8 mouse cellular contexts compared by ENCODE assay signal in genomic region chr9:20521306-20521957, GRCm38 (mm10). TPM values are rescaled to one million over a fixed set of nuclear protein-coding genes. Genes with fewer than 3 reads are reported as not detected.
DNase-seq lines count a peak whose midpoint lies in the region; ATAC-seq and TF ChIP-seq lines count a peak whose summit lies in the region.

Gene Zfp266, minus strand, starts transcription at chr9:20521417.

- H3K4me1 ChIP-seq in hindbrain, embryonic 11.5 days (replicated peaks; ENCODE audit: control insufficient read depth, insufficient read depth, low read length): 0 out of 2 replicates have a peak, but pooled peaks cover 2% of the 10 kb centered on the region
- H3K4me1 ChIP-seq in lung, embryonic 16.5 days (replicated peaks; ENCODE audit: control insufficient read depth, insufficient read depth, low read length): peaks cover 24% of the 10 kb centered on the region
- peaks cover 11% of the 10 kb centered on the region for H3K4me1 ChIP-seq in thymus, adult 2 months (replicated peaks; ENCODE audit: control insufficient read depth, insufficient read depth, low read length)

- WGBS in hindbrain, embryonic 11.5 days: under 1% methylated on average over 43 of the region's 46 CpGs
- WGBS in lung, embryonic 16.5 days: under 1% methylated on average over 45 of the region's 46 CpGs
- WGBS in thymus, adult 2 months: under 1% methylated on average over 46 of the region's 46 CpGs

- H3K27me3 ChIP-seq in hindbrain, embryonic 11.5 days (ENCODE audit: control insufficient read depth, insufficient read depth, low read length): no peaks in the 10 kb centered on the region
- H3K27me3 ChIP-seq in lung, embryonic 16.5 days (ENCODE audit: control insufficient read depth, insufficient read depth, low read depth, low read length): no peaks in the 10 kb centered on the region
- H3K27me3 ChIP-seq in thymus, adult 2 months (ENCODE audit: control insufficient read depth, insufficient read depth, low read length): no peaks in the 10 kb centered on the region

- peak within 1 kb of the TSS; percentile 99 for H3K9ac ChIP-seq in hindbrain, embryonic 11.5 days (ENCODE audit: low read depth, low read length)
- H3K9ac ChIP-seq in lung, embryonic 16.5 days (ENCODE audit: low read length): peak within 1 kb of the TSS; percentile 90

- H3K9me3 ChIP-seq in hindbrain, embryonic 11.5 days (ENCODE audit: control insufficient read depth, low read length): no peaks in the 10 kb centered on the region
- no peaks in the 10 kb centered on the region for H3K9me3 ChIP-seq in lung, embryonic 16.5 days (ENCODE audit: control insufficient read depth, low read length)

- DNase-seq in Muller cell, postnatal 12 days (ENCODE audit: inconsistent ontology term): peak; percentile 96
- peak; percentile 93 for DNase-seq in cerebellum, adult 9-11 months
- DNase-seq in frontal cortex, adult 2 months (ENCODE audit: extremely low spot score in 1 of 2, low spot score in 1 of 2): peak; percentile 79 to 94
- peak; percentile 95 for DNase-seq in hindbrain, embryonic 11.5 days (ENCODE audit: low spot score)
- DNase-seq in layer of hippocampus, adult 9-11 months: peak; percentile 91
- DNase-seq in ovary, adult 18-20 months (ENCODE audit: low spot score): peak; percentile 82
- peak; percentile 91 for DNase-seq in thymus, adult 2 months

- H3K36me3 ChIP-seq in hindbrain, embryonic 11.5 days (ENCODE audit: control insufficient read depth, insufficient read depth, low read length): no peaks in the 10 kb centered on the region
- H3K36me3 ChIP-seq in lung, embryonic 16.5 days (ENCODE audit: control insufficient read depth, insufficient read depth, low read length): peaks cover 2% of the 10 kb centered on the region; the same call in 1 of the 2 replicates
- H3K36me3 ChIP-seq in thymus, adult 2 months (ENCODE audit: control insufficient read depth, insufficient read depth, low read length): no peaks in the 10 kb centered on the region

- TF ChIP-seq POLR2A in thymus, adult 2 months (IDR thresholded peaks at IDR 0.05; ENCODE audit: control insufficient read depth, extremely low read depth, insufficient read depth, low read length, poor library complexity): peak; percentile 67

- peak within 1 kb of the TSS; percentile 81 for H3K4me2 ChIP-seq in hindbrain, embryonic 11.5 days (replicated peaks; ENCODE audit: low read depth, low read length)
- H3K4me2 ChIP-seq in lung, embryonic 16.5 days (ENCODE audit: low read depth, low read length): peak within 1 kb of the TSS; percentile 80

- ATAC-seq in hindbrain, embryonic 11.5 days (ENCODE audit: low FRiP score): peak; percentile 94
- peak; percentile 91 for ATAC-seq in lung, embryonic 16.5 days (ENCODE audit: low read depth)

- TF ChIP-seq CTCF in thymus, adult 2 months (IDR thresholded peaks at IDR 0.05; ENCODE audit: borderline replicate concordance, control insufficient read depth, extremely low read depth, insufficient read depth, low read length, poor library complexity): peak; percentile 19; the same call in 1 of the 2 replicates

- peak within 1 kb of the TSS; percentile 96 for H3K27ac ChIP-seq in hindbrain, embryonic 11.5 days (ENCODE audit: low read depth, low read length)
- peak within 1 kb of the TSS; percentile 99 for H3K27ac ChIP-seq in lung, embryonic 16.5 days (ENCODE audit: low read length)
- peak within 1 kb of the TSS; percentile 92 for H3K27ac ChIP-seq in thymus, adult 2 months (ENCODE audit: control insufficient read depth, insufficient read depth, low read length)

- H3K4me3 ChIP-seq in hindbrain, embryonic 11.5 days (ENCODE audit: low read depth, low read length): peak within 1 kb of the TSS; percentile 93
- H3K4me3 ChIP-seq in lung, embryonic 16.5 days (ENCODE audit: low read length): peak within 1 kb of the TSS; percentile 71
- H3K4me3 ChIP-seq in thymus, adult 2 months (ENCODE audit: control insufficient read depth, insufficient read depth, low read length): peak within 1 kb of the TSS; percentile 91

RNA-seq across cellular contexts. Expression of gene Zfp266, which starts in this region (rescaled TPM):
- 21.9 and 22.1 TPM in 2 replicates for polyA plus RNA-seq in frontal cortex, adult 2 months (2012; rRNA removed)
- polyA plus RNA-seq in hindbrain, embryonic 11.5 days (2014; fragmentation: Nextera tagmentation; extraction: Ambion mirVana): 125 and 129 TPM in 2 replicates
- 113 and 120 TPM in 2 replicates for polyA plus RNA-seq in lung, embryonic 16.5 days (2015; fragmentation: Nextera tagmentation; extraction: Ambion mirVana)
- polyA plus RNA-seq in thymus, adult 2 months (2012; rRNA removed): 11.4 and 12.1 TPM in 2 replicates

Comparison
In these comparisons a context has a peak if more than half of its experiments do, and no peak if none do; other contexts are left out.
1. Peak in every context shown above with its lines: DNase-seq, ATAC-seq, H3K4me3 ChIP-seq and H3K27ac ChIP-seq.